Mouse (Mus musculus) ES-CJ7 (cell line): ENCODE results near the gene 9430097D07Rik.
A peak's percentile ranks its signal among the peaks of the same experiment; 100 is the strongest.

Source experiments
- DNase-seq: peaks from one replicate; pipeline ENCODE4 v3.0.0; 2011; ENCODE audit warnings: low read depth, low spot score

Gene 9430097D07Rik

DNA sequence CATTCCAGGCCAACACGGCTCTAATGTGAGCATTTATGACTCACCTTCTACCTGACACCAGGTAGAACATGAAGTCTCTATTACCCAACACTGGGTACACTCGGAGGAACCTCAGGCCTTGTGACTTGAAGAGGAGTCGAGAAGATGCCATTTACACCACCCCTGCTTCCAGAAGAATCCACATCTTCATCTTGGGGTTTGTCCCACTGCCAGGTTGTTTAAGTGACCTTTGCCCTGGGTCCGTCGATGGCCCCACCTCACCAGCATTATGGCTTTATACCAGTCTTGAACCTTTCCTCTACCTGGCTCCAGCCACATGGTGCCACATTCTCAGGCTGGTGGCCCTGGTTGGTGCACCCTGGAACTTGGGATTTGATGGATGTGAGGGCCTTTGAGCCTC is 21.8 kb upstream of the 9430097D07Rik start:
- no peak for DNase-seq

GRCm38 (mm10) chr2:32596725-32597124 is 21.2 kb upstream of the 9430097D07Rik start:
- DNase-seq, result no peak

- DNase-seq, result no peak
These were observed 15.8 kb upstream of the 9430097D07Rik start for GRCm38 (mm10) chr2:32591249-32591648.

- no peak for DNase-seq
These were observed 14.7 kb upstream of the 9430097D07Rik start for GRCm38 (mm10) chr2:32590224-32590623.

GRCm38 (mm10) chr2:32589213-32589795 is 13.8 kb upstream of the 9430097D07Rik start:
- no peak for DNase-seq

GRCm38 (mm10) chr2:32587731-32588321 is 12.3 kb upstream of the 9430097D07Rik start:
- no peak for DNase-seq

- peak; percentile 96 for DNase-seq
These were observed 11.4 kb upstream of the 9430097D07Rik start, which contains the start of gene St6galnac4 for GRCm38 (mm10) chr2:32586871-32587351. Gene St6galnac4, plus strand, starts transcription at chr2:32587095.

- no peak for DNase-seq
These were observed 9.7 kb upstream of the 9430097D07Rik start for GRCm38 (mm10) chr2:32585149-32585714.

DNA sequence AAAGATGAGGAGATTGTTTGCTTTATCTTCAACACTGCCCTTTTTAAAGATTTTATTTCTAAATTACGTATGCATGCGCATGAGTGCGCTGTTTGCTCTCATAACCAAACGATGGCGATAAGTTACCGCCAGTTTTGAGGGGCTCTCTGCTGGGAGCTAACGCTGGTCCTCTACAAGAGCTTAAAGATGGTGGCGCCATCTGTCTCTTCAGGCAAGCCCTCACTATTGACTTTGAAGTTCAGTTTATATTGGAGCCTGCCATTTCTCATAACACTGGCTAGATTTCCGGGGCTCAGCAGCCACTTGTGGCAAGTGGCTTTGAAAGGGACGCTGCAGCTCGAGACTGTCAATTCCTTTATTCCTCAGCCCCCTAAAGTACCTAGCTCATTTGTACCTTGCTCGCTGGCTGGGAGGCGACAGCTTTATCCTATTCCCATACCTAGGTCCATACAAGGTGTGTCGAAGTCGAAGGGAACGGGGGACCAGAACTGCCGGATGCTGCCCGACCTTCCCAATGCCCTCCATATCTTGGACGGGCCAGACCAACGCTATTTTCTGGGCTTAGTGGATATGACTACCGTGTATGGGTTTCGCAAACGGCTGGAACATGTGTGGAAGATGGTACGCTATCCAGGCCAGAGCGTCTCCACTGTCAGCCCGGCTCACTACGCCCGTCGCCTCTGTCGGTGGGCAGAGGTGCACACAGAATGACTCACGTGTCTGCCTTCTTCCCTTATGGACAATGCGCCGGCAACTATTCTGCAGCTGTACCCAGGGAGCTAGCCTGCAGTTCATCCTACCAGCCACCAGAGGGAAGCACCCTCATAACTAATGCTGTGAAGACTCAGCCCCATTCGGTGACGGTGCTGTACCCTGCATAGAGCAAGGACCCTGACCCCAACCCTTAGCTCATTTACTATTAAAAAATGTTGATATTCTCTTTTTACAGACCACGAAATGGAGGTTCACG is 7.6 kb upstream of the 9430097D07Rik start:
- peak; percentile 91 for DNase-seq

DNA sequence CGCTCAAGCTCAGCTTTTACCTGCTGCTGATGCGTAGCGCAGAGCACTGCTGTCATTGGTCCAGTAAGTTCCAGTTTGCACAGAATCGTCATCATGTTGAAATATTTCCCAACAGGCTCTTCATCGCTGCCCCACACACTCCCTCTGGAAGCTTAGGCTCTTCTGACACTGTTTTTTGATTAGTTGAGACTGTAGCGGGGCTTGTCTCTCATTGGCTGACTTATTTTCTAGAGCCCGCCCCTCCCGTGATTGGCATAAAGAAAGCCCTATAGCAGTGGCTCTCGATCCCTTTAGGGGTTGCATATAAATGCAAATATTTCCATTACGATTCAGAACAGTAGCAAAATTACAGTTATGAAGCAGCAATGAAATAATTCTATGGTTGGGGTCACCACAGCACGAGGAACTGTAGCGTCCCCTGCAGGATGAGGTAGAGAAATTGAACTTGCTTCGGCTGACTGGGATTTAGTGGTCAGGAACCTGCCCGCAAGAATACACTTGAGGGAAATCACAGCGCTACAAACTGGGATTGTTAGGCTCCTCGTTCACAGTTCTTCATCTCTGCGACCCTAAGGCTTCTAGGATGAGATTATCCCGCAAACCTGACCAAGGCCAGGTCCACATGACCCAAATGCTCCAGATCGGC is 6.1 kb upstream of the 9430097D07Rik start:
- peak; percentile 53 for DNase-seq

GRCm38 (mm10) chr2:32578146-32579046 is 2.9 kb upstream of the 9430097D07Rik start:
- no peak for DNase-seq

DNA sequence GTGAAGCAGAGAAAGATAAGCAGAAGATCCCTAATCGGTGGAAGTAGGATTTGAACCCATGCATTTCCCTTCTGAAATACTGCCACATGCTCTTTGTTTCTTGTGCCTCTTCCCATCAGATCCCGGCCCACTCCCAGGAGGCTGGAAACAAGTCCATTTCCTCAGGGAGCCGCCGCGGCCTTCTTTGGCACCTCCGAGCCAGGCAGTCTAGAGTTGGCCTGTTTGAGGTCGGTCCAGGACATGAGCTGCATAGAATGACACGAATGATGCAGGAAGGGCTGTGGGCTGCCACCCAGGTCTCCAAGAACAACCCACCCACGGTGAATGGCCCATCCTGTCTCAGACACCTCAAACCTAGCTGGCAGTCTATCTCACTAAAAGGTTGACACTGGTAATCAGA is 1.0 kb upstream of the 9430097D07Rik start:
- no peak for DNase-seq

- peak; percentile 64 for DNase-seq
These were observed 441 bp downstream of the 9430097D07Rik start for GRCm38 (mm10) chr2:32574901-32575585.

DNA sequence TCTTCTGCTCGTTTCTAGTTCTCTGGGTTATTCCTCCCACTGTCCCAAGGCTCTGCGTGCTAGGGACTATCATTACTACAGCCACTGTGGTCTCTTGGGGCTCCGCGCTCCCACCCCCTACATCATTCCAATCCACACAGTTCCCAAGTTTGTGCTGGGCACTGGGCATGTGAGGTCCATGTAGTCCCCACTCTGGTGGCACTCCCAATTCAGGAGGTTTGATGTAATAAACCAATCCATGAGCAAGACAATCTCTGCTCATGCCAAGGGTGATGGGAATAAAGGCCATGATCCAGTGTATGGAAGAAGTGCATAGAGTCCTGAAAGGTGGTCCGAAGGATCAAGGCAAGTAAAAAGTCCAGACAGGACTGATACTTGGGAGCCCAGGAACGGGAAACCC is 987 bp downstream of the 9430097D07Rik start, which contains the start of gene Pip5kl1:
Pip5kl1 (plus strand) TSS at position 301 of the 400 bp plus-strand sequence.
- DNase-seq, result no peak

DNA sequence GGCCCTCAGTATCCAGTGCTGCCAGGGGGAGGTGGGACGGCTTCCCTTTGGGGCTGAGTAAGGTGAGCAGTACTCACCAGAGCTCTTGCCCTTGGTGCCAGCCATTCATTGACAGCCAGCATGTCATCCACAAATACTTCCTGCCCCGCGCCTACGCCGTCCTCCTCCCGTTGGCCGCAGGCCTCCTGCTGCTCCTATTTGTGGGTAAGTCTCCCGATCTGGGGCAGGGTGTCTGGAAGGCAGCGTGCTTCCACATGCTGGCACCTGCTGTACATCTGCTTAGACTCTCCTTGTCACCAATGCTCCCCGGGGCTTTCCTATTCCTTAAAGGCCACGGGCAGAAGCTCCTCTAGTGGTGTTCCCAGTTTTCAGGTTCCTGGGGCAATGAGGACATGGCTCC is 3.3 kb downstream of the 9430097D07Rik start:
- DNase-seq, result no peak

- DNase-seq, result peak; percentile 95
These were observed 4.6 kb downstream of the 9430097D07Rik start, which contains the start of gene Dpm2 for GRCm38 (mm10) chr2:32570698-32571494. Gene Dpm2, plus strand, starts transcription at chr2:32570858.

- no peak for DNase-seq
These were observed 6.5 kb downstream of the 9430097D07Rik start for GRCm38 (mm10) chr2:32568941-32569340.

GRCm38 (mm10) chr2:32568149-32568548 is 7.3 kb downstream of the 9430097D07Rik start:
- DNase-seq, result no peak
